Mouse (Mus musculus): ENCODE results near the gene Tnfrsf23.
"Not testable (repeated sequence)": the region's sequence is repeated elsewhere in the genome, so short reads cannot be mapped to it uniquely, and the experiment has no call there.

Gene Tnfrsf23

GRCm38 (mm10) chr7:143685359-143686067, at the start of gene Tnfrsf23:
Gene Tnfrsf23 (minus strand): TSS chr7:143685872.
- peak; percentile 83 for DNase-seq (ENCODE audit: low spot score)

GRCm38 (mm10) chr7:143733746-143734145, 48.1 kb upstream of the Tnfrsf23 start:
- DNase-seq (ENCODE audit: low spot score): no peak

- no peak for DNase-seq (ENCODE audit: low spot score)
Observed at GRCm38 (mm10) chr7:143729886-143730285, 44.2 kb upstream of the Tnfrsf23 start.

GRCm38 (mm10) chr7:143726396-143726795, 40.7 kb upstream of the Tnfrsf23 start:
- DNase-seq (ENCODE audit: low spot score): no peak

GRCm38 (mm10) chr7:143723841-143724240, 38.2 kb upstream of the Tnfrsf23 start:
- no peak for DNase-seq (ENCODE audit: low spot score)

- no peak for DNase-seq (ENCODE audit: low spot score)
Observed at GRCm38 (mm10) chr7:143722646-143723045, 37.0 kb upstream of the Tnfrsf23 start.

GRCm38 (mm10) chr7:143717811-143718210, 32.1 kb upstream of the Tnfrsf23 start:
- DNase-seq (ENCODE audit: low spot score): no peak

GRCm38 (mm10) chr7:143713421-143713820, 27.7 kb upstream of the Tnfrsf23 start:
- no peak for DNase-seq (ENCODE audit: low spot score)

GRCm38 (mm10) chr7:143712771-143713348, 27.2 kb upstream of the Tnfrsf23 start:
- DNase-seq (ENCODE audit: low spot score): no peak

GRCm38 (mm10) chr7:143712023-143712422, 26.4 kb upstream of the Tnfrsf23 start:
- no peak for DNase-seq (ENCODE audit: low spot score)

- no peak for DNase-seq (ENCODE audit: low spot score)
Observed at GRCm38 (mm10) chr7:143711381-143711780, 25.7 kb upstream of the Tnfrsf23 start.

GRCm38 (mm10) chr7:143709395-143709794, 23.7 kb upstream of the Tnfrsf23 start:
- no peak for DNase-seq (ENCODE audit: low spot score)

- peak; percentile 95 for DNase-seq (ENCODE audit: low spot score)
Observed at GRCm38 (mm10) chr7:143706697-143707438, 21.2 kb upstream of the Tnfrsf23 start.

GRCm38 (mm10) chr7:143696140-143696539, 10.5 kb upstream of the Tnfrsf23 start:
- peak; percentile 19 for DNase-seq (ENCODE audit: low spot score)

- DNase-seq (ENCODE audit: low spot score): no peak
Observed at GRCm38 (mm10) chr7:143694550-143694949, 8.9 kb upstream of the Tnfrsf23 start.

GRCm38 (mm10) chr7:143692746-143693510, 7.3 kb upstream of the Tnfrsf23 start:
- DNase-seq (ENCODE audit: low spot score): no peak

- DNase-seq (ENCODE audit: low spot score): no peak
Observed at GRCm38 (mm10) chr7:143691909-143692308, 6.2 kb upstream of the Tnfrsf23 start.

GRCm38 (mm10) chr7:143691181-143691580, 5.5 kb upstream of the Tnfrsf23 start:
- DNase-seq (ENCODE audit: low spot score): no peak

GRCm38 (mm10) chr7:143689946-143690345, 4.3 kb upstream of the Tnfrsf23 start:
- no peak for DNase-seq (ENCODE audit: low spot score)

- no peak for DNase-seq (ENCODE audit: low spot score)
Observed at GRCm38 (mm10) chr7:143689481-143689880, 3.8 kb upstream of the Tnfrsf23 start.

- DNase-seq (ENCODE audit: low spot score): not testable (repeated sequence)
Observed at GRCm38 (mm10) chr7:143686676-143687075, 1.0 kb upstream of the Tnfrsf23 start.

GRCm38 (mm10) chr7:143686191-143686590, 519 bp upstream of the Tnfrsf23 start:
- not testable (repeated sequence) for DNase-seq (ENCODE audit: low spot score)

Measured in MN1 (cell line).